ENCODE assay signal across 14 mouse cellular contexts in the genomic region with DNA sequence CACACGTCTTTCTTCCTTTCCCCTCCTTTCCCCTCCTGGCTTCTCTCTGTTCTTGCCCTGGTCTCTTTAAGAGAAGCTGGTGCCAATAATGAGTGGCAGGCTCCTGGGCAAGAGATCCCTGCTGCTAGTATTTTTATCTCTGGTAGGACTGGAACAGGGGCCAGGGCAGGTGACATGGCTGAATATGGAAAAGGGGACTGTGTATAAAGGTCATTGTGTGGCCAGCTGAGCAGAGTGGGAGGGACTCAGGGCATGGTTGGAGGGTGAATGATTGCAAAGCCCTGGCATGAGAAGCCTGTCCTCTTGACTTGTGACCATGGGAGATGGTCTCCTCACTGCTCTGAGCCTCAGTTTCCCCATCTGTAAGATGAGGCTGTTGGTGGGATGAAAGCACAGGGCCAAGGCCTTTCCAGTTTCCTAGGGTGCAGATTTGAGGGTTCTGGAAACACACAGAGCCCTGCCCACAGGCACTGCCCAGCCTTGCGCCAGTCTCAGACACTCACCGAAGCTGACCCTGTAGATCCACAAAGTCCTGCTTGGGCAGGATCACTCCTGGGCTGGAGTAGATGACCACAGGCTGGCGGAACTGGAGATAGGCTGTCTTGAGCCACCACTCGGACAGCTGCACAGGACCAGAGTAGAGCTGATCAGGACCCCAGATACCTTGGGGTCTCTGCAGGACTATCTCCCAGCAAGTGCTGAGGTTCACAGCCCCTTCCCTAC. TPM values are rescaled to one million over a fixed set of nuclear protein-coding genes. Genes with fewer than 3 reads are reported as not detected.
DNase-seq lines count a peak whose midpoint lies in the region; ATAC-seq and TF ChIP-seq lines count a peak whose summit lies in the region.
"Had no signal": no experiment of that assay in that cellular context is flagged by ENCODE, and none has a peak within 500 bp of the region (broad histone marks: within the 10 kb centered on the region; RNA-seq: fewer than 3 reads in every experiment).

No protein-coding gene starts in this region.

- peak; percentile 79 for DNase-seq in gastrocnemius, adult 18-20 months (ENCODE audit: low spot score)
- no peak for DNase-seq in gastrocnemius, postnatal 4 days (ENCODE audit: low spot score in 2 of 2)
- DNase-seq in heart, postnatal 36 days, result peak; percentile 23 to 49
- no peak for DNase-seq in stomach, postnatal 0 days (ENCODE audit: low spot score)
- DNase-seq: B cell, adult 2 months; cerebellum, adult 9-10 months; lung, adult 18-20 months; thymus, postnatal 4 days had no signal

- H3K27me3 ChIP-seq in megakaryocyte, embryonic 14.5 days (replicated peaks), result no peaks in the 10 kb centered on the region
- H3K27me3 ChIP-seq in stomach, postnatal 0 days (ENCODE audit: control insufficient read depth, insufficient read depth, low read length), result no peaks in the 10 kb centered on the region
- no peaks in the 10 kb centered on the region for H3K27me3 ChIP-seq in neural tube, embryonic 15.5 days (replicated peaks)
- H3K27me3 ChIP-seq: hindbrain, embryonic 12.5 days had no signal

- H3K4me1 ChIP-seq in megakaryocyte, embryonic 14.5 days, result peaks cover 84% of the 10 kb centered on the region
- no peaks in the 10 kb centered on the region for H3K4me1 ChIP-seq in stomach, postnatal 0 days (replicated peaks; ENCODE audit: control insufficient read depth, insufficient read depth)
- peaks cover 23% of the 10 kb centered on the region for H3K4me1 ChIP-seq in neural tube, embryonic 15.5 days

- no peak overlapping the region for H3K9ac ChIP-seq in stomach, postnatal 0 days (ENCODE audit: low read length)
- H3K9ac ChIP-seq in neural tube, embryonic 15.5 days (replicated peaks), result no peak overlapping the region
- H3K9ac ChIP-seq: hindbrain, embryonic 12.5 days had no signal

- intact Hi-C loops in heart, postnatal 36 days (cut with DNase I), result no loop called here

- ATAC-seq in megakaryocyte, adult 5-6 weeks (ENCODE audit: poor library complexity, severe bottlenecking), result no peak
- peak; percentile 50 for ATAC-seq in stomach, postnatal 0 days (ENCODE audit: low FRiP score, low TSS enrichment)
- no peak for ATAC-seq in neural tube, embryonic 15.5 days (ENCODE audit: low FRiP score)
- ATAC-seq in frontal cortex, adult (ENCODE audit: low TSS enrichment), result no peak

- TF ChIP-seq EP300 in stomach, postnatal 0 days (optimal IDR thresholded peaks at IDR 0.05), result no peak

- no peak overlapping the region for H3K4me2 ChIP-seq in stomach, postnatal 0 days (replicated peaks; ENCODE audit: low read depth)
- H3K4me2 ChIP-seq in neural tube, embryonic 15.5 days, result no peak overlapping the region
- H3K4me2 ChIP-seq: hindbrain, embryonic 12.5 days had no signal

- peaks cover 95% of the 10 kb centered on the region for H3K36me3 ChIP-seq in megakaryocyte, embryonic 14.5 days (replicated peaks; ENCODE audit: low read length)
- peaks cover 6% of the 10 kb centered on the region; the same call in 1 of the 2 replicates for H3K36me3 ChIP-seq in stomach, postnatal 0 days (ENCODE audit: control insufficient read depth, insufficient read depth, low read length)
- H3K36me3 ChIP-seq in neural tube, embryonic 15.5 days, result peaks cover 75% of the 10 kb centered on the region

- peak overlapping the region; percentile 50 for H3K4me3 ChIP-seq in megakaryocyte, embryonic 14.5 days (replicated peaks)
- no peak overlapping the region for H3K4me3 ChIP-seq in stomach, postnatal 0 days (ENCODE audit: low read depth, low read length)
- H3K4me3 ChIP-seq in neural tube, embryonic 15.5 days (replicated peaks), result no peak overlapping the region
- H3K4me3 ChIP-seq: hindbrain, embryonic 12.5 days; myocyte had no signal

- H3K27ac ChIP-seq in stomach, postnatal 0 days (replicated peaks), result no peak overlapping the region
- no peak overlapping the region for H3K27ac ChIP-seq in neural tube, embryonic 15.5 days (replicated peaks)
- H3K27ac ChIP-seq: hindbrain, embryonic 12.5 days had no signal

- TF ChIP-seq CTCF in stomach, postnatal 0 days (IDR thresholded peaks at IDR 0.05; ENCODE audit: low read depth), result no peak

- WGBS in stomach, postnatal 0 days, result 74% methylated on average over 5 of the region's 5 CpGs
- 94% methylated on average over 5 of the region's 5 CpGs for WGBS in neural tube, embryonic 15.5 days

- H3K9me3 ChIP-seq in megakaryocyte, embryonic 14.5 days, result no peaks in the 10 kb centered on the region
- no peaks in the 10 kb centered on the region for H3K9me3 ChIP-seq in stomach, postnatal 0 days (ENCODE audit: control insufficient read depth, low read length)
- H3K9me3 ChIP-seq in neural tube, embryonic 15.5 days (replicated peaks), result no peaks in the 10 kb centered on the region
- H3K9me3 ChIP-seq: hindbrain, embryonic 12.5 days had no signal

RNA-seq across cellular contexts. Expression of gene Crat, which starts 6.0 kb away (rescaled TPM):
- total RNA-seq in gastrocnemius, adult 18-20 months (2021), result 100 to 1,000 TPM; 378 to 382 TPM
- total RNA-seq in gastrocnemius, postnatal 4 days (2021), result 100 to 1,000 TPM; 229 to 241 TPM
- polyA plus RNA-seq in megakaryocyte, embryonic 14.5 days (2012; ENCODE audit: insufficient read depth, low replicate concordance), result 55.0 and 64.0 TPM in 2 replicates
- total RNA-seq in megakaryocyte, adult 5-6 weeks (2015), result 26.2 and 29.6 TPM in 2 replicates
- total RNA-seq in megakaryocyte, adult 5-6 weeks (2017), result 13.9 and 14.2 TPM in 2 replicates
- 100 to 1,000 TPM; 496 to 534 TPM for total RNA-seq in heart, postnatal 36 days (2021)
- polyA plus RNA-seq in stomach, postnatal 0 days (2015; fragmentation: Nextera tagmentation; extraction: Ambion mirVana), result 22.0 and 25.9 TPM in 2 replicates
- polyA plus RNA-seq in neural tube, embryonic 15.5 days (2015; fragmentation: Nextera tagmentation; extraction: Ambion mirVana), result 21.3 and 26.8 TPM in 2 replicates

RNA-seq across cellular contexts. Expression of gene Ptpa, which starts 6.2 kb away (rescaled TPM):
- total RNA-seq in gastrocnemius, adult 18-20 months (2021), result 10 to 100 TPM; 62.9 to 65.1 TPM
- total RNA-seq in gastrocnemius, postnatal 4 days (2021), result 100 to 1,000 TPM; 122 to 132 TPM
- 473 and 551 TPM in 2 replicates for polyA plus RNA-seq in megakaryocyte, embryonic 14.5 days (2012; ENCODE audit: insufficient read depth, low replicate concordance)
- total RNA-seq in megakaryocyte, adult 5-6 weeks (2015), result 68.9 and 69.0 TPM in 2 replicates
- 44.3 and 45.9 TPM in 2 replicates for total RNA-seq in megakaryocyte, adult 5-6 weeks (2017)
- total RNA-seq in heart, postnatal 36 days (2021), result 10 to 100 TPM; 82.9 to 85.1 TPM
- polyA plus RNA-seq in stomach, postnatal 0 days (2015; fragmentation: Nextera tagmentation; extraction: Ambion mirVana), result 76.6 and 79.6 TPM in 2 replicates
- polyA plus RNA-seq in neural tube, embryonic 15.5 days (2015; fragmentation: Nextera tagmentation; extraction: Ambion mirVana), result 138 and 145 TPM in 2 replicates

RNA-seq across cellular contexts. Expression of gene Dolpp1, which starts 17.6 kb away (rescaled TPM):
- total RNA-seq in gastrocnemius, adult 18-20 months (2021), result 1 to 10 TPM; 4.9 to 6.9 TPM
- 10 to 100 TPM; 18.3 to 21.1 TPM for total RNA-seq in gastrocnemius, postnatal 4 days (2021)
- polyA plus RNA-seq in megakaryocyte, embryonic 14.5 days (2012; ENCODE audit: insufficient read depth, low replicate concordance), result 24.4 and 42.0 TPM in 2 replicates
- total RNA-seq in megakaryocyte, adult 5-6 weeks (2015), result 5.3 and 6.0 TPM in 2 replicates
- 11.5 and 16.8 TPM in 2 replicates for total RNA-seq in megakaryocyte, adult 5-6 weeks (2017)
- 1 to 10 TPM; 7.6 to 8.8 TPM for total RNA-seq in heart, postnatal 36 days (2021)
- polyA plus RNA-seq in stomach, postnatal 0 days (2015; fragmentation: Nextera tagmentation; extraction: Ambion mirVana), result 29.8 and 32.9 TPM in 2 replicates
- 59.0 and 63.2 TPM in 2 replicates for polyA plus RNA-seq in neural tube, embryonic 15.5 days (2015; fragmentation: Nextera tagmentation; extraction: Ambion mirVana)

RNA-seq across cellular contexts. Expression of gene Miga2, which starts 45.6 kb away (rescaled TPM):
- total RNA-seq in gastrocnemius, adult 18-20 months (2021), result 10 to 100 TPM; 24.8 to 31.0 TPM
- total RNA-seq in gastrocnemius, postnatal 4 days (2021), result 10 to 100 TPM; 33.2 to 37.5 TPM
- 7.8 and 15.0 TPM in 2 replicates for polyA plus RNA-seq in megakaryocyte, embryonic 14.5 days (2012; ENCODE audit: insufficient read depth, low replicate concordance)
- 2.0 and 2.1 TPM in 2 replicates for total RNA-seq in megakaryocyte, adult 5-6 weeks (2015)
- total RNA-seq in megakaryocyte, adult 5-6 weeks (2017), result 2.7 and 5.2 TPM in 2 replicates
- 10 to 100 TPM; 62.9 to 69.4 TPM for total RNA-seq in heart, postnatal 36 days (2021)
- polyA plus RNA-seq in stomach, postnatal 0 days (2015; fragmentation: Nextera tagmentation; extraction: Ambion mirVana), result 16.8 and 17.8 TPM in 2 replicates
- polyA plus RNA-seq in neural tube, embryonic 15.5 days (2015; fragmentation: Nextera tagmentation; extraction: Ambion mirVana), result 32.7 and 35.8 TPM in 2 replicates

RNA-seq across cellular contexts. Expression of gene Sh3glb2, which starts 50.5 kb away (rescaled TPM):
- total RNA-seq in gastrocnemius, adult 18-20 months (2021), result 10 to 100 TPM; 15.7 to 17.5 TPM
- total RNA-seq in gastrocnemius, postnatal 4 days (2021), result 10 to 100 TPM; 53.6 to 63.6 TPM
- 45.5 and 81.3 TPM in 2 replicates for polyA plus RNA-seq in megakaryocyte, embryonic 14.5 days (2012; ENCODE audit: insufficient read depth, low replicate concordance)
- 14.9 and 16.5 TPM in 2 replicates for total RNA-seq in megakaryocyte, adult 5-6 weeks (2015)
- 20.4 and 24.3 TPM in 2 replicates for total RNA-seq in megakaryocyte, adult 5-6 weeks (2017)
- total RNA-seq in heart, postnatal 36 days (2021), result 10 to 100 TPM; 41.9 to 43.1 TPM
- polyA plus RNA-seq in stomach, postnatal 0 days (2015; fragmentation: Nextera tagmentation; extraction: Ambion mirVana), result 84.9 and 102 TPM in 2 replicates
- polyA plus RNA-seq in neural tube, embryonic 15.5 days (2015; fragmentation: Nextera tagmentation; extraction: Ambion mirVana), result 174 and 200 TPM in 2 replicates

Comparison
In these comparisons a context has a peak if more than half of its experiments do, and no peak if none do; other contexts are left out.
1. DNase-seq: peak in gastrocnemius, adult 18-20 months (single experiment) and heart, postnatal 36 days (2 of 2); none in gastrocnemius, postnatal 4 days (0 of 2) and stomach, postnatal 0 days (single experiment).
2. RNA of gene Crat, which starts 6.0 kb away (total RNA-seq): 496 to 534 TPM in heart, postnatal 36 days, 378 to 382 TPM in gastrocnemius, adult 18-20 months and 229 to 241 TPM in gastrocnemius, postnatal 4 days; 13.9 to 29.6 TPM in megakaryocyte, adult 5-6 weeks; every median in the first group is over 4 times any median in the second.